Mouse (Mus musculus) splenic B cell, adult 2 months (primary cell): ENCODE data around the gene Angptl6.

Experiments
- DNase-seq: peaks from one replicate; pipeline ENCODE4 v3.0.0-alpha.2; 2011; ENCODE audit warnings: low read depth, low spot score
- H3K27me3 ChIP-seq: 2 replicates; pipeline ENCODE4 v1.6.1; 2012; ENCODE audit warnings: mild to moderate bottlenecking, low read length, moderate library complexity, mixed read lengths; ENCODE audit not compliant: control insufficient read depth, poor library complexity, insufficient read depth, severe bottlenecking
- H3K36me3 ChIP-seq: 2 replicates; pipeline ENCODE4 v1.6.1; 2012; ENCODE audit warnings: mild to moderate bottlenecking, low read length, moderate library complexity, mixed read lengths; ENCODE audit not compliant: control insufficient read depth, poor library complexity, insufficient read depth, severe bottlenecking

Gene Angptl6

DNA sequence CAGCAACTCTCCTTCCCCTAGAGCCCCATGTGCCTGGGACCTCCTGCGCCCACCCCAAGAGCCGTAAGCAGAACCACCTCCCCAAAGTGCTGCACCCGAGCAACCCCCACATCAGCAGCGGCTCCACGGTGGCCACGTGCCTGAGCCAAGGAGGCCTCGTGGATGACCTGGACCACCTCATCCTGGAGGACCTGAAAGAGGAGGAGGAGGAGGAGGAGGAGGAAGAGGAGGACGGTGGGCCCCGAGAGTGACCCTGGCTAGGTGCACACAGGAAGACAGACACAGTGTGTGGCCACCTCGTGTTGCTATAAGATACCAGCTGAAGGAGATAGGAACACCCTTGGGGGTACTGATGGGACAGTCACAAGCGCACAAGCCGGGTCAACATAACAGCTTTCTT is 6.0 kb downstream of the Angptl6 start:
- H3K36me3 ChIP-seq = peaks cover 3% of the 10 kb centered on the region
- no peak for DNase-seq

DNA sequence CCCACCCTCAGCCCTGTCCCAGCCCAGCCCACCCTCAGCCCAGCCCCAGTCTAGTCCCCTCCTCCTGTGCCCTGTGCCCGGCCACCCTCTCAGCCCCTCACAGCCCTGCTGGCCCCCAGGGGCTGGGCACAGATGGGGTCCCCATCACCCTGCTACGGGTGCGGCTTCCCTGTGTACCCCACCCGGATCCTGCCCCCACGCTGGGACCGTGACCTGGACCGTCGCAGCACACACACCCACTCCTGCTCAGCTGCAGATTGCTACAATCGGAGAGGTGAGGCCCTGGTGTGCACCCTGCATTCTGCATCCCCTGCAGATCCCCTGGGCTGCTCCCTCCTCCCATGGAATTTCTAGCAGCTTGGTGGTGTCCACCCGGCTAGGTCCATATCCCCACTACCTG is 6.5 kb downstream of the Angptl6 start:
- H3K27me3 ChIP-seq = no peaks in the 10 kb centered on the region
- peaks cover 3% of the 10 kb centered on the region for H3K36me3 ChIP-seq
- no peak for DNase-seq

More for the DNA sequence above, 6.0 kb downstream of the Angptl6 start:
- H3K27me3 ChIP-seq = no peaks in the 10 kb centered on the region

GRCm38 (mm10) chr9:20870211-20871173 is 9.0 kb downstream of the Angptl6 start:
- Histone ChIP-seq H3K27me3 (no peaks in the 10 kb centered on the region), H3K36me3 (peaks cover 3% of the 10 kb centered on the region)
- DNase-seq = no peak

DNA sequence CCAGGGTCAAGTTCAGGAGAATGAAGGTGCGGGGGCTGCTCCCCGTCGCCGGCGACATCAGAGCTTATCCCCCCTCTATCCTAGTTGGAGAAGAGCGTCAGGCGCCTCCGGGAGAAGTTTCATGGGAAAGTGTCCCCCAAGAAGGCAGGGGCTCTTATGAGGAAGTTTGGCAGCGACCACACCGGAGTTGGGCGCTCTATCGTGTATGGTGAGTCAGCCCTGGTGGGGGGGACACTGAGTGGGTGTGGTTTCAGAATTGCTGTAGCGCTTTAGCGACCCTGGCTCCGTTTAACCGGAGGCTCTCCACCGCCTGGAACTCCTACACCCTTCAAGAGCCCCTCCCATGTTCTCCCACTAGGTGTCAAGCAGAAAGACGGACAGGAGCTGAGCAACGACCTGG is 10.3 kb downstream of the Angptl6 start:
- H3K36me3 ChIP-seq = peaks cover 3% of the 10 kb centered on the region
- no peaks in the 10 kb centered on the region for H3K27me3 ChIP-seq
- peak; percentile 24 for DNase-seq

GRCm38 (mm10) chr9:20868448-20869001 is 11.0 kb downstream of the Angptl6 start, which contains the start of gene A230050P20Rik:
Gene A230050P20Rik (plus strand): TSS chr9:20868642.
- peaks cover 3% of the 10 kb centered on the region for H3K36me3 ChIP-seq
- H3K27me3 ChIP-seq = no peaks in the 10 kb centered on the region
- peak; percentile 72 for DNase-seq

GRCm38 (mm10) chr9:20866879-20867278 is 12.6 kb downstream of the Angptl6 start:
- H3K27me3 ChIP-seq = no peaks in the 10 kb centered on the region
- DNase-seq = no peak
- H3K36me3 ChIP-seq = no peaks in the 10 kb centered on the region

GRCm38 (mm10) chr9:20862225-20862624 is 17.3 kb downstream of the Angptl6 start:
- H3K27me3 ChIP-seq = no peaks in the 10 kb centered on the region
- DNase-seq = no peak
- H3K36me3 ChIP-seq = no peaks in the 10 kb centered on the region

GRCm38 (mm10) chr9:20861821-20862220 is 17.7 kb downstream of the Angptl6 start:
- no peaks in the 10 kb centered on the region for H3K27me3 ChIP-seq
- peak; percentile 65 for DNase-seq

DNA sequence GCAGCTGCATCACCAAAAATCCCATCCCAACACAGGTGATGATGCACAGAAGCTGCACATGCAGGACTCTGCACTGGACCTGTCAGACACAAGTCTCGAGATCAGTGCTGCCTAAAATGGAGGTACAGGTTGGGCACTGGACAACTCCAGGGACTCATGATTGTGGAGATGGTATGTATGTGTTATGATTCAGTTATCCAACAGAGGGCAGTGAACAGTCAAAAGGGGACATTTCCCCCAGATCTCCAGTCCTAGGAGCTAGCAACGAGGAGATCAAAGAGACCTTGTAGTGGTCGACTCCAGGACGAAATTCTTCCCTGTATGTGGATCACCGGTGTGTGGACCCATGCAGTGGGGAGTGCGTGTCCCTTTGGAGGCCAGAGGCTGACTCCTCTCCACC is 19.6 kb downstream of the Angptl6 start:
- DNase-seq = no peak
- no peaks in the 10 kb centered on the region for H3K36me3 ChIP-seq

More at GRCm38 (mm10) chr9:20861821-20862220, 17.7 kb downstream of the Angptl6 start:
- H3K36me3 ChIP-seq = no peaks in the 10 kb centered on the region

DNA sequence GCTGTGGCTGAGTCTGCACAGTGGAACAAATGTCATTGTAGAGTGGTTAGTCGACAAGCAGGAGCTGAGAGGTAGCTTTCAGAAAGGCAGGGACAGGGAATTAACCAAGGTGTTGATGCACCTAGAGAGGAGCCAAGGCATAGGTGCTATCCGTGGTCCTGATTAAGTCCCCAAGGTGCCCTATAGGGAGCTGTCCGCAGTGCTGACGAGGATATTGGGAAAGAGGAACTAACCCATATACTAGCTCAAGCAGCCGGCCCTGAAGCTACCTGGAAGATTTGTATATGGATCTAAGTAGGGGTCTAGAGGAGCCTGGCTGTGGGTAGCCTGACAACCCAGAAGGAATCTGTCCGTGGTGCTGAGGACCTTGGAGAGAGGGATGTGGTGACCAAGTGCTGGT is 22.4 kb downstream of the Angptl6 start:
- Histone ChIP-seq H3K36me3 (no peaks in the 10 kb centered on the region), H3K27me3 (no peaks in the 10 kb centered on the region)
- peak; percentile 91 for DNase-seq

More for the DNA sequence above, 19.6 kb downstream of the Angptl6 start:
- no peaks in the 10 kb centered on the region for H3K27me3 ChIP-seq

DNA sequence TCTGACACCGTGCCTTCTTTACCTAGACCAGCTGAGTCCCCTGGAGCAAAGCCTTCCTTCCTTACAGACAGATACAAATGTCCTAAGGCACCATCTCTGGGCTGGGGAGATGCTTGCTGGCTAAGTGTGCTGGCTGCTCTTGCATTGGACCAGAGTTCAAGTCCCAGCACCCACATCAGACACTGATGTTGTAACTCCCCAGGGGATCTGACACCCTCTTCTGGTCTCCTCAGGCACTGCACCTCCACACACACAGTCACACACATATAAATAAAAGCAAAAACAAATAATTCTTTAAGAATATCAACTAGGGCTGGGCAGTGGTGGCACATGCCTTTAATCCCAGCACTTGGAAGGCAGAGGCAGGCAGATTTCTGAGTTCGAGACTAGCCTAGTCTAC is 29.3 kb downstream of the Angptl6 start:
- no peaks in the 10 kb centered on the region for H3K27me3 ChIP-seq
- H3K36me3 ChIP-seq = no peaks in the 10 kb centered on the region
- DNase-seq = no peak

GRCm38 (mm10) chr9:20842670-20843069 is 36.9 kb downstream of the Angptl6 start:
- no peaks in the 10 kb centered on the region for H3K27me3 ChIP-seq
- DNase-seq = peak; percentile 10
- H3K36me3 ChIP-seq = no peaks in the 10 kb centered on the region

- DNase-seq = no peak
- Histone ChIP-seq H3K36me3 (no peaks in the 10 kb centered on the region), H3K27me3 (no peaks in the 10 kb centered on the region)
These were observed 37.3 kb downstream of the Angptl6 start for GRCm38 (mm10) chr9:20842211-20842610.

GRCm38 (mm10) chr9:20838931-20839330 is 40.6 kb downstream of the Angptl6 start:
- H3K27me3 ChIP-seq = no peaks in the 10 kb centered on the region
- no peaks in the 10 kb centered on the region for H3K36me3 ChIP-seq
- DNase-seq = no peak
